Mouse (Mus musculus) retina, postnatal 1 day (tissue): ENCODE data around the gene Cnn1.

Experiments
- DNase-seq: peaks from one replicate; pipeline ENCODE4 v3.0.0-alpha.2; 2012

The Cnn1 gene

DNA sequence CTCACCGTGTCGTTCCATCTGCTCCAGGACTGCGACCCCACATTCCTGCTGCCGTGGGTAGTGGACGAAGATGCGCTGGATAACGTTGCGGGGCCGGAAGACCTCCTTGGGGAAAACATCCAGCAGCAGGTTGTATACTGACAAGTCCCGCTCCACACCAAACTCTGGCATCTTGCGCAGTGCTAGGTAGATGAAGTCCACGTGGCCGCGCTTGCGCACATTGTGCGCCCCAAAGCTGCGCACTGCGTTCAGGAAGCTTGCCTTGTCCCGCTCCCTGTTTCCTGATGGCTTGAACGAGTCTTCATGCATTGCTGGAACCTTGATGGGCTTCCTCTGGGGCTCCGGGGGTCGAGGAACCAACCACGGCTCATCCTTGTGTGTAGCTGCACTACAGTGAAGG is 22.8 kb upstream of the Cnn1 start:
- no peak for DNase-seq

DNA sequence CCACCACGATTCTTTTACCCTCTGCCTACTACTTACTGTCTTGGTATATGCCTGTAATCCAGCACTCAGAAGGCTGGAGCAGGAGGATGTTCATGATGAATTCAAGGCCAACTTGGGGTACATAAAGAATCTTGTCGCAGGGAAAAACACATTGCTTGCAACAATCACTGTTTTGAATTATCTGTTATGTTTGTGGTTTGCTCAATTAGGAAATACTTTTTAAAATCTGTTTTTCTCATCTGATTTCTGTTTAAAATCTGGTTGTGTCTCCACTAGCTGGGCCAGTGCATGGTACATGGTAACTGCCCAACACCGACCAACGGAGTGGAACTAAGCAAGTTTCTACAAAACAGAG is 14.4 kb upstream of the Cnn1 start:
- DNase-seq, result no peak

DNA sequence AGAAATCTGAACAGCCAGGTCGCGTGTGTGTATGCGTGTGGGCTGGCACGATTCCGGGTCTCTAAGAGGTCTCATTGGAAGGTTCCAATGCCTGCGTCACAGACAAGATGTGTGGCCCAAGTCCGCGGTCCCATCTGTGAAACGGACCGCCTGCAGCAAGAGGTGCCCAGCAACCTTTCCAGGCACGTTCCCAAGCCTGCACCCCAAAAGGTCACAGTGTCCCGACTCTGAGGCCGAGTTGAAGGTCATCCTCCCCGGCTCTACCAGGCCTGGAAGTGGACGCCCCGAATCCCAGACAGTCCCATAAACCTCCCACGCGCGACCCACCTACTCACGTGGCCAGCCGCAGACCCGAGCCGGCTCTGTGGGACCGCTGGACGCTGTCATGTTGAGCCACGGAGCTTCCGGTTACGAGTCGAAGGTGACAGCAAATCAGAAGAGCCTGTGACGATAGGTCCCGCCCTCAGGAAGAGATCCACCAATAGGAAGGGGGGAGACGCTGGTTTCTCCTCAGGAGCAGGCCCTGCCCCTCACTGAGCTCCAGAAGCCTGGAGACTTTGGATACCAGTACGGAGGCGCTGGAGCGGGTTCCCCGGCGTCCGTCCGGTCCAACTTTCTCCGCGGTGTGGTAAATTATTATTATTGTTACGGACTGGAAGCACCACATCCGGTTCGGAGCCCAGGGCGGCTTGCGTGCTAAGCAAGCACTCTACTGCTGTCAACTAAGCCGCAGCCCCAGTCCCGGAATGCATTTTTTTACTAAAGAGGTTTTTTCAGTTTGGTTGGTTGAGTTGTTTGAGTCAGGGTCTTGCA is 13.8 kb upstream of the Cnn1 start, which contains the start of gene Ecsit:
Gene Ecsit (minus strand): TSS at position 417 of the 813 bp plus-strand sequence.
- DNase-seq, result peak; percentile 98

DNA sequence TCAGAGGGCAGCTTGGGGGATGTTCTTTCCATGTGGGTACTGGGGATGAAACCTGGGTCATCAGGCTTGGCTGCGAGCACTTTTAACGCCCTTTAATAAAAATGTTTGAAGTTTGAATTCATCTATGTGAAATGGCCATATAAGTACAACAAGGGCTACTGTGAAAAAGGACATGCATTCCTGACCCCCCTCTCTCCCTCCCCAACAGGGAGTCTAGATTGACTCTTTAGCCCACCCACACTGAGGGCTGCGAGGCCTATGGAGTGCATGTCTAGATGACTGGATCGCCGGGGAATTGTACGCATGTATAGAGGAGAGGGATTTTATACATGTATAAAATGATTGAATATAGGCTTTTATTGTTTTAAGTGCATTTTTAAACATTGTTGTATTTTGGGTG is 13.0 kb upstream of the Cnn1 start:
- no peak for DNase-seq

DNA sequence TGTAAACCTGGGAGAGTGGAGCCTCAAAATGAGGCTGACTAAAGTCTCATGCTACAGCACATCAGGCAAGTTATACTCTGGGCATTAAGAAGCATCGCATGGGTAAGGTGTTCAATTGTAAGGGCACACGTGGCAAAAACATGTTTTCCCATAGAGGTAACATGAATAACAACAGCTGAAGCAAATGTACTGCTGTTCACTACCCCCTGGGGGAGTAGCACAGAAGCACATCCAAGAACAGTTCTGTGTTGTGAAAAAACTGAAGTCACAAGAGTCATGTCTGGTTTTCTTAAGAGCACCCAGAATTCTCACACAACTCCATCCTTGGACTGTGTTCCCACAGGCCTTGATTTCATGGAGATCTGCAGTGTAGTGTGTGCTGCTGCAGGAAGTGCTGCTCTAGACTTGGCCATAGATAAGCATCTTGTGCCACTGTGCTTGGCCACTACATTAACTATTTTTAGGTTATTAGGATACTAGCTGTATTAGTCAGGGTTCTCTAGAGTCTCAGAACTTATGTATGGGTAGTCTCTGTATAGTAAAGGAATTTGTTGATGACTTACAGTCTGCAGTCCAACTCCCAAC is 11.9 kb upstream of the Cnn1 start:
- DNase-seq, result no peak

DNA sequence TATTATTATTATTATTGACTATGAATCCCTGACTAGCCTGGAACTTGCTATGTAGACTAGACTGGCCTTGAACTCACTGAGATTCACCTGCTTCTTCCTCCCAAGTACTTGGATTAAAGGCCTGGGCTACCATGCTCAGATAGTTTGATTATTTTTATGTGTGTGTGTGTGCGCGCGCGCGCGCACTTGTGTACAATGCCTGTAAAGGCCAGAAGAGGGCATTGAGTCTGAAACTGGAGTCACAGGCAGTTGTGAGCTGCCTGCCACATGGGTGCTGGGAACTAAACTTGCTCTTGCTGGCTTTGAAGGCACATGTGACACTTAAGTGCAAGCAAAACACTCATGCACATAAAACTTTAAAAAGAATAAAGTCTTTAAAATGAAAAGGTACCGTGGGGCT is 9.7 kb upstream of the Cnn1 start:
- DNase-seq, result no peak

DNA sequence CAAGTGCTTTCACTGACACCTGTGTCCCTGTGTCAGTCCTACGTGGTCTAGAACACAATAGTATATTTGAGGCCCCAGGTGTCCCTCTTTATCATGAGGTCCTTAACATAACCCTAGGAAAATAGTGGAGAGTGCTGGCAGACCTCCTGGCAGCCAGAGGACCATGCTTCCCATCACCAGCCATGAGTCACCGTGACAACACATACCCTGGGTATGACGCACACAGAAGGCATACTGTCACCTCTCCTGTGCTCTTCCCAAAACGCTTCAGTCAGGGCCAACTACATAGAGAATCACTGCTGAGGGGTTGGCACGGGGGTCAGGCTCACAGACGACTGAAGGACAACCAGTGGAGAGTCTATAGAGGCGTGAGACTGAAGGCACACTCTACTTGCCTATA is 9.0 kb upstream of the Cnn1 start:
- DNase-seq, result no peak

DNA sequence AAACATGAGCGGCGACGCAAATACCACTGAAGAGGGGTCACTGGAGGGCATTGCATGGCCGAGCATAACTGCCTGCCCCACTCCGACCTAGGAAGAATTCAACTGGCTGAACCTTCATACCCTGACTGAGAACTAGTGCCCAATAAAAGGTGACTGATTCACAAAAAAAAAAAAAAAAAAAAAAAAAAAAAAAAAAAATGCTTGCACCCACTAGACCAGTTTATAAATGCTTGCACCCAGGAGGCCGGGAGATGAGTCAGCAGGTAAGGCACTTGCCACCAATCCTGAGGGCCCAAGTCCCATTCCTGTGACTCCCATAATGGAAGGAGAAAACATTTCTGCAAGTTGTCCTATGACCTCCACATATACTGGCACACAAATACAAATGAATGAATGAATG is 6.3 kb upstream of the Cnn1 start:
- DNase-seq, result no peak

DNA sequence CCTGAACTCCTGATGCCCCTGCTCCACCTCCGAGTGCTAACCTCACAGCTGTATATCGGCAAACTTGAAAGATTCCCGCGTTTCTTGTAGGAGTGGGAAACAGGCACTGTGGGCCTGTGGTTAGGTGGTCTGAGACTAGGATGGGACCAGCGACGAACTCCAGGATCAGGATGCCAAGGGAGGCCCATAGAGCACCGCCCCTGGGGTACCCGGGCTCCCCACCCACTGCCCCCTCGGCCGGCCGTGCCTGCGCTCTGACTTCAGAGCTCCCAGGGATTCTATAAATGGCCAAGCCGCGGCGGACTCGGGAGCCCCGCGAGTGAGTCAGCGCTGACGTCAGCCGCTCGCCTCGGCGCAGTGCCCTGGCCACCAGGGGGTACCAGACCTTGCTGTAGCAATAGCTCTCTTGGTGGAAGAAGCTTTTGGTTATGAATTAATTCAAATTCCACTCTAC is 3.1 kb upstream of the Cnn1 start:
- peak; percentile 83 for DNase-seq

DNA sequence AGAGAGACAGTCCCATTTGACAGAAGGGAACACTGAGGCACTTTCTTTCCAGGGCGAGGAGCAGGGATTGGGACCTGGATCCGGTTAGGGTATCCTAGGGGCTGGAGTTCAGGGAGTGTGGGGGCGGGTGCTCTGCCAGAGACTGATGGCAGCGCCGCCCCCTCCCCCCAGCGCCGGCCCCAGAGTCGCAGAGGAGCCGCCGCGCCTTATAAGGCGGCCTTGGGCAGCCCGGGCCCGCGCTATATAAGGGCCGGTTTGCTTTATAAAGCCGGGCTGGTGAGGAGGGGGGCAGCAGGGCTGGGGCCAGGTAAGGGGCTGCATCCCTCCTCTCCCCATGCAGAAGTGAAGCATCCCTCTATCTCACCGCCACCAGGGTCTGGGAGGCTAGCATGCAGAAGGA is 906 bp downstream of the Cnn1 start:
- no peak for DNase-seq

DNA sequence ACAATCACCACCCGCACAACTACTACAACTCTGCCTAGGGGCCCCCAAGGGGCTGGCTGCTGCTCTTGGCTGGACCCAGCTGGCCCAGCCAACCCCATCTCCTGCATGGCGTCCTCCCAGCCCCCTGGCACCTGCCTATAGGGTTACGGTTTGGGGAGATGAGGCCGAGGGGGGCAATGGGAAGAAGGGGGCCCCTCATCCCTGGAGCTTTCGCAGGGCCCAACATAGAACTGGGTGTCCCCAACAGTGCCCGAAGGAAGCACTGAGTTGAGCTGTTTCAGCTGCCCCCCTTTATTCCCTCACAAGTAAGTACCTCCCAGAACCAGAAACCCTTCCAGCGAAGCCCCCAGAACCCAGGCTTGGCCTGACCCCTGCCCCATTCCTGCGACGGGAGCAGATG is 9.2 kb downstream of the Cnn1 start:
- DNase-seq, result no peak

DNA sequence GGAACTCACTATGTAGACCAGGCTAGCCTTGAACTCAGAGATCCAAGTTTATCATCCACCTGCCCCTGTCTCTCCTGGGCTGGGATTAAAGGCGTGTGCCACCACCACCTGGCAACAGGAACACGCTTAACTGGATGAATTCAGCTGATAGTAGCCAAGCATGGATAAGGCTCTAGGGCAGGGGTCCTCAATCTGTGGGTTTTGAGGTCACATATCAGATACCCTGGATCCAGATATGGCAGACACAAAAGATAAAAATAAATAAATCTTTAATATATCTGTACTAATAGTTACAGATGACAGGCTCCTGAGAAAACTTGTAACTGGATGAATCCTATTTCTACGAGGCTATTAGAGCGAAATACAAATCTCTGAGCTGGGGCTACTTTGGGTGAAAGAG is 16.6 kb downstream of the Cnn1 start:
- no peak for DNase-seq

DNA sequence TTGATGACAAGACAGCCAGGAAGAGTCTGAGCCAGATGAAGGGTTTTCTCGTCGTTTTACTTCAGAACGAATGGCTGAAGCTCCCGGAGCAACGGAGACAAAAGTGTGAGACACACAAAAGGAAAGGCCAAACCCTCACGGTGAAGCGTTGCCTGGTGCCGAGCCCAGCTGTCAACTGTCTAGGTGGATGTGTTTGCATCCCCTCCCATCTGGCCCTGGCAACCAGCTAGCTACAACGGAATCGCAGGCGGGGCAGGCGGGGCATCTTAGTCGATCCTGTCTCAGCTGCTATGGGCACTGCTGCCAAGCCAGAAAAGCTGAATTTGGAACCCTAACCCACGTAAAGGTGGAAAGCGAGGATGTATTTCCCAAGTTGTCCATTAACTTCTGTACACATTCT is 17.1 kb downstream of the Cnn1 start:
- peak; percentile 26 for DNase-seq

DNA sequence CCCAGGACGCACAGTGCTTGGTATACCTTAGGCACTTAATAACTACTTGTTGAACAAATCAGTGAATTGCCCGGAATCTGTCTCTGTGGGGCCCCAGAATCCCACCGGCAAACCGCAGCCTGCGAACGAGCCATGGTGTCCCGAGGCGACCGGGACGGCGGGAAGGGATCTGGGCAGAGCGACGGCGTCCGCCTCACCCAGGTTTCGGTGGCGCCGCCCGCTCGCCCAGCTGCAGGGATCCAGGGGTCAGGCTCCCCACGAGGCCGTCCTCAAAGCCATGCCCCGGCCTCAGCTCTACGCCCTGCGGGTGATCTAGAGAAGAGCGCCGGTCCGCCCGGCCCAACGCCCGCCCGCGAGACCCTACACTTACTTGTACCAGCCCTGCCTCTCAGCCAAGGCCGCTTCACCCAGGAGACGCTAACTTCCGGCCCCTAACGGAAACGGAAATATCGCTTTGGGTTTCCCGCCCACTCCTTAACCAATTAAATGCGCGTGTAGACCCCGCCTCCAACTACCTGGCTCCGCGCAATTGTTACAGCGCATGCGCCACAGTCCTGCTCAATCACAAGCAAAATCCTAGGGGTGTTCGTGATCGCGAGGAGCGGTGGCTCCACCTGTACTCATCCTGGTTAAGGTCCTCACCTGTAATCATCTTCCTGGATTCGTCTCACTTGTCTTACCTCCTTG is 17.9 kb downstream of the Cnn1 start, which contains the start of gene Elof1:
Gene Elof1 (minus strand): TSS at position 433 of the 687 bp plus-strand sequence.
- peak; percentile 98 for DNase-seq

DNA sequence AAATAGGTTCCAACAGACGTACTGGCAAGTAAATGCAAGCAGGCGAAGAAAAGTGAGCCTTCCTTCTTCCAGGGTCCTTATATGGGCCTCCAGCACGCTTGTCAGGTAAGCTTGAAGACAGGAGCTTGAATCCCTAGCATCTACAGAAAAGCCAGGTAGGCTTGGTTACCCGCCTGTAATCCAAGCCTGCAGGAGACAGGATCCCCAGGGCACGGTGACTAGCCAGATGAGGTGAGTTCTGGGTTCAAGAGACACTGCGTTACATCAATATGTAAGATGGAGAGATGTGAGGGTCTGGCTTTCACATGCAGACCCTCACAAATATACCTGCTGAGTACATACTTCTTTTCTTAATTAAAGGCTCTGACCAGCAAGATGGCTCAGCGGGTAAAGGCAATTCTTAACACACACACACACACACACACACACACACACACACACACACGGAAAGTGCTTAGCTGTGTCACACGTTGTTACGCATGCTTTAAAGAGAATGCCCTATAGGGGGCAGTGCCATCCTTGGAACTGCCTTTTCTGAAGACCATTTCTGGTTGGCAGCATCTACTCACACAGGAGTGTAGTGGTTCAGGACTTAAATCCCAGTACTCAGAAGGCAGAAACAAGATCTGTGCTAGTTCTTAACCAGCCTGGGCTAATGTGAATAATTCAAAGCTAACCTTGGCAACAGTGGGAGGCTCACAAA is 18.9 kb downstream of the Cnn1 start:
- peak; percentile 82 for DNase-seq

DNA sequence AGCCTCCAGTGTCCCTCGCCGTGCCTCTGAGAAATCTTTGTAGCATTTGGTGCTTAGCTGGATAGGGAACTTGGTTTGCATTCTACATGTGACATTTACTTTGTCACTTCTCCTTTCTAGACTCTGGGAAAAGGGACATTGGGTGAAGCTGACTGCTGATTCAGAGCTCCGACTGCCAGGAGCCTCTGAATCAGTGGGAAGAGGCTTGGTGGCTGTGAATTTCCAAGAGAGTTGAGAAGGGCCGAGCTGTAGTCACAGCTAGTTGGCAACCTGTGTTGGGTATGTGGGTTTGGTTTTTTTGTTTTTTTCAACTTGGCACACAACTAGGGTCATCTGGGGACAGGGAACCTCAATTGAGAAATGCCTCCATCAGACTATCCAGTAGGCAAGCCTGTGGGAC is 20.5 kb downstream of the Cnn1 start:
- no peak for DNase-seq

DNA sequence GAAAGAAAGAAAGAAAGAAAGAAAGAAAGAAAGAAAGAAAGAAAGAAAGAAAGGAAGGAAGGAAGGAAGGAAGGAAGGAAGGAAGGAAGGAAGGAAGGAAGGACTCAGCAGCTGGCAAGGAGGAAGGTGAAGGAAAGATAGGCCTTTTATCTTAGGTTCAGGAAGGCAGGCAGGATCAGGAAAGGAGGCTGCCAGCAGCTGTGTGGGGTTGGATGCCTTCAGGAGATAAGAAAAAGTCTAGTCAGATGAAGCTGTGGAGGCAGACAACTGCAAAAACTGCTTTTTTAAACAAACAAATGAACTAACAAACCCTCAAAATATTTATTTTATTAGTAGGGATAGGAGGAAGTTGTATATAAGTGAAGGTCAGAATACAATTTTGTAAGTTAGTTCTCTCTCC is 22.5 kb downstream of the Cnn1 start:
- DNase-seq, result no peak

DNA sequence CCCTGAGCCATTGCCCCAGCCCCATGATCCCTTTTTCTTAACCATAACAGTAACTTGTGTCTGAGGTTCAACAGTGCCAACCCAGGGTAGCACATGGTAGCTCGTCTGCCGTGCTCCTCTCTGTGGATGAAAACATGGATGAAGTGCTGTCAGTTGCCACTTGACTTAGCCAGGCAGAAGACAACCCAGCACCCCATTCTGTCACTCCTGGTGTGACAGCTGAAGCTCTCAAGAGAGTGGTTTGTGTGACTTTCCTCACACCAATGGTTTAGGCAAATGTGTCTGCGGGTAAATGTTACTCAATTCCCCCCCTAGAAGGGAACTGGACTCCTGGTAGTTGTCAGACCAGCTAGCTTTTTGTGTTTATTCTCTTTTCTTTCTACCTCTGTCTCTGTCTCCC is 23.0 kb downstream of the Cnn1 start:
- no peak for DNase-seq

DNA sequence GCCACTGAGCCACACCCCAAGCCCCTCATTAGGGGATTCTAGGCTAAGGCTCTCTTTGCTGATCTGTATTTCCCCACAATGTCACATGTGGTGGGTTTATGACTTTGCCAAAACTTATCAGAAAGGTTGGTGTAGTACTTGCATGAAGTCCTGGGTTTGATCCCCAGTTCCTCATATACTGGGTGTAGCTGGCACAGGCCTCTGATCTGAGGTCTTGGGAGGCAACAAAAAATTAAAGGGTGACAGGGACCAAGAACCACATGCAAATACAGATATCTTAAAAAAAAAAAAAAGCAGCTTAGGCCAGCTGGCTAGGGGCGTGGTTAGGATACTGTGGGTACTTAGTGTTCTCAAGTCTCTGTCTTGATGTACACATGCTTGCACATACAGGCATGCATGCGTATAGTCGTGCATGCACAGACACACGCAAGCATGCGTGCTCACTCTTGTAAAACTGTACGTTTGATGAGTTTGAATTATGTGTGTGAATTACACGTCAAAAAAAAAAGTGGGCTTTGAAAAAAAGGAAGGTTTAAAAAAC is 24.1 kb downstream of the Cnn1 start:
- no peak for DNase-seq

DNA sequence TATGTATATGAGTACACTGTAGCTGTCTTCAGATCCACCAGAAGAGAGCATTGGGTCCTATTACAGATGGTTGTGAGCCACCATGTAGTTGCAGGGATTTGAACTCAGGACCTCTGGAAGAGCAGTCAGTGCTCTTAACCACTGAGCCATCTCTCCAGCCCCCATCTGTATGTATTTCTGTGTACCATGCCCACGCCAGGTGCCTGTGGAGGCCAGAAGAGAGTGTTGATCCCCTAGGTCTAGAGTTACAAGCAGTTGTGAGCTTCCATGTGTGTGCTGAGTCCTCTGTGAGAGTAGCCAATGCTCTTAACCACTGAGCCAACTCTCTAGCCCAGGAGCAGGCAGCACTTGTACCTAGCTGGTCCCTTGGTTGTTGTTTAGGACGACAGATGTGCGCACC is 25.2 kb downstream of the Cnn1 start:
- DNase-seq, result no peak

DNA sequence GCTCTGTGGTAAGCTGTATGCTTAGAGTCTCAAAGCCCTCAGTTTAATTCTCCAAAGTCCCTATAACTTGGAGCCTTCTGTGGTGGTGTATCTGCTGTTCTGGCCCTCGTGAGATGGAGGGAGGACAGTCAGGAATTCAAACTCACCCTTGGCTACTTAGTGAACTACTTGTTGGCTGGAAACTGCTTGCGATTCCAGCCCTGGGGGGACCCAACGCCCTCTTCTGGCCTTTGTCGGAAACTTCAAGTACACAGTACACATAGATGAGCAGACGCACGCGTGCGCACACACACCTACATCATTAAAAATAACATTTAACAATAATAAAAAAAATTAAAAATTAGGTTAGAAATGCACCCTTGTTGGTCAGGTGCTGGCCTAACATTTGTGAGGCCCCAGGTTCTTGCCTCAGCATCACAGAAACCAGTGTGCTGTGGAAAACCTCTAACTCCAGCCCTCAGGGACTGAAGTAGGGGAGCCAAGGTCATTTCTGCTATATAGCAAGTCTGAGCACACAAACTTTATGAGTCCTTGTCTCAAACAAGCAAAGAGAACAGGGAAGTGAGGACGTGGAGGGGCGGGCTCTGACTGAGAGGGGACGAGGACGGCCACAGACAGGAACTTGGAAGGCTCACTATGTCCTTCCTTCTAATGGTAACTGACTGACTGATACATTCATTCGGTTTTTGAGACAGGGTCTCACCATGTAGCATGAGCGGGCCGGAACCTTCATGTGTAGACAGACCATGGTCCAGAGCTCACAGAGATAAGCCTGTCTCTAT is 26.4 kb downstream of the Cnn1 start:
- DNase-seq, result no peak

DNA sequence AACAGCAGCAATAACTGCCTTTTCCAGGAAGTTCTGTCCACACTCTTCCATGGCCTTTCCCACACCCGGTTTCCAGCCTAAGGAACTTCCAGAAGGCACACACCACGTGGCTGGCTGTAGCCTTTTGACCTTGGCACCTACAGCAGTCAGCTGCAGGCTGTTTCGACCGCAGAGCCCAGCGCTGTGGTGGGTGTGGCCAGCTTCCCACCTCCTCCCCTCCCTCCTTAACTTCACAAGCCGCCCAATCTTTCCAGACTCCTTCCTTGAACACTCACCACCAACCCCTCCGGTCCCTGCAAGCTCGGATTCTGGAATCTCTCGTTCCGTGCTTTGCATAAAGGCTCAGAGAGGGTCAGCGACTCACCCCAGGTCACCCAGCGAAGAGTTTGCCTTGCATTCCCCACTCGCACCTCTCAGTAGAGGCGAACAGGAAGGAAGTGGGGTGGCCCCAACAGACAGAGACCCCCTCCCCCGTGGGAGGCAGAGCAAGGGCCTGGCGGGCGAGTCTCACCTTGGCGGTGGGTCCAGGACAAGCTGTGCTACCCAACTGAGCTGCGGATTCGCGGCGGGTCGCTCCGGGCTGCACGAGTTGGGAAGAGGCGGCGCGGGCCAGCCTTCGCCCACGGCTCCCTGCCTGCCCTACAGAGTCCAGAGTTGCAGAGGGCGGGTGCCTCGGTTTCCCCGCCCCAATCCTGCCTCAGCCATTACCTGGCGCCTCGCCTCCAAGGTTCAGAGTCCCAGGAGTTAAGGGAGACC is 32.4 kb downstream of the Cnn1 start:
- DNase-seq, result no peak
